Mouse (Mus musculus) embryonic facial prominence, embryonic 14.5 days (tissue): ENCODE measurements around the gene Chchd6. TPM values are rescaled to one million over a fixed set of nuclear protein-coding genes. Genes with fewer than 3 reads are reported as not detected.

Experiments
- ATAC-seq: fragments of 200-750 bp; cut with Nextera tagmentation; 2 replicates; pipeline ENCODE4 v1.8.0; 2017; ENCODE audit warnings: low read depth, moderate number of reproducible peaks, moderate TSS enrichment
- DNase-seq: peaks from one replicate; pipeline ENCODE4 v3.0.0-alpha.2; 2015; ENCODE audit warnings: low spot score
- H3K27ac ChIP-seq: fragments of 300-500 bp; sonication (generic); replicated peaks from 2 replicates; pipeline ENCODE4 v1.5.1; 2014; ENCODE audit warnings: low read depth, mild to moderate bottlenecking, low read length, moderate library complexity
- H3K27me3 ChIP-seq: fragments of 300-500 bp; sonication (generic); replicated peaks from 2 replicates; pipeline ENCODE4 v1.6.1; 2014; ENCODE audit warnings: low read length; ENCODE audit not compliant: control insufficient read depth, insufficient read depth
- H3K36me3 ChIP-seq: fragments of 300-500 bp; sonication (generic); 2 replicates; pipeline ENCODE4 v1.6.1; 2014; ENCODE audit warnings: low read length, mixed read lengths; ENCODE audit not compliant: control insufficient read depth, insufficient read depth
- H3K4me1 ChIP-seq: fragments of 300-500 bp; sonication (generic); 2 replicates; pipeline ENCODE4 v1.6.1; 2014; ENCODE audit warnings: antibody characterized with exemption, low read length; ENCODE audit not compliant: control insufficient read depth, insufficient read depth
- H3K4me2 ChIP-seq: fragments of 300-500 bp; sonication (generic); 2 replicates; pipeline ENCODE4 v1.6.1; 2014; ENCODE audit warnings: low read depth, mild to moderate bottlenecking, low read length, moderate library complexity, mixed read lengths
- H3K4me3 ChIP-seq: fragments of 300-500 bp; sonication (generic); 2 replicates; pipeline ENCODE4 v1.5.1; 2014; ENCODE audit warnings: low read depth, mild to moderate bottlenecking, low read length
- H3K9ac ChIP-seq: fragments of 300-500 bp; sonication (generic); 2 replicates; pipeline ENCODE4 v1.6.1; 2014; ENCODE audit warnings: low read depth, mild to moderate bottlenecking, low read length, moderate library complexity, mixed read lengths
- H3K9me3 ChIP-seq: fragments of 300-500 bp; sonication (generic); 2 replicates; pipeline ENCODE4 v1.6.1; 2016; ENCODE audit warnings: low read length; ENCODE audit not compliant: control insufficient read depth
- WGBS: fragments of 180-500 bp; shearing (Covaris S2); extraction: QIAGEN DNeasy Blood & Tissue Kit; methylation state at CpG from one replicate; pipeline ENCODE4 v1.1.7; 2014; 5-methylcytosine and 5-hydroxymethylcytosine counted together
- polyA plus RNA-seq: library from polyadenylated mRNA; unstranded; fragments of >200 nt; fragmentation: Nextera tagmentation; extraction: Ambion mirVana; gene quantifications from 2 replicates; pipeline ENCODE4 v1.2.1, GENCODE M21; 2014

Chchd6 gene
- polyA plus RNA-seq, 1 experiment from 2014 or later = 53.5 TPM

GRCm38 (mm10) chr6:89354726-89355125, 240.7 kb downstream of the Chchd6 start:
- 87% methylated on average over 12 of the region's 12 CpGs for WGBS
- Histone ChIP-seq H3K9me3 (no peaks in the 10 kb centered on the region), H3K36me3 (peaks cover 63% of the 10 kb centered on the region), H3K4me1 (peaks cover 40% of the 10 kb centered on the region), H3K27ac (no peak overlapping the region), H3K4me2 (no peak overlapping the region), H3K4me3 (no peak overlapping the region), H3K9ac (no peak overlapping the region), H3K27me3 (no peaks in the 10 kb centered on the region)
- DNase-seq (no peak), ATAC-seq (no peak)

GRCm38 (mm10) chr6:89354076-89354475, 241.4 kb downstream of the Chchd6 start:
- 72% methylated on average over 4 of the region's 5 CpGs for WGBS
- Histone ChIP-seq H3K27me3 (no peaks in the 10 kb centered on the region), H3K4me1 (peaks cover 34% of the 10 kb centered on the region), H3K4me2 (no peak overlapping the region), H3K36me3 (peaks cover 69% of the 10 kb centered on the region), H3K9ac (peak overlapping the region; percentile 25; the same call in 1 of the 2 replicates), H3K27ac (0 out of 2 replicates have a peak overlapping the region, but pooled peaks have one; percentile 65), H3K4me3 (no peak overlapping the region), H3K9me3 (no peaks in the 10 kb centered on the region)
- ATAC-seq (no peak), DNase-seq (no peak)

- Histone ChIP-seq H3K36me3 (peaks cover 78% of the 10 kb centered on the region), H3K27ac (peak overlapping the region; percentile 65; the same call in 1 of the 2 replicates), H3K4me2 (no peak overlapping the region), H3K4me1 (peaks cover 30% of the 10 kb centered on the region), H3K9me3 (no peaks in the 10 kb centered on the region), H3K9ac (peak overlapping the region; percentile 8; the same call in 1 of the 2 replicates), H3K27me3 (no peaks in the 10 kb centered on the region), H3K4me3 (no peak overlapping the region)
- ATAC-seq (peak; percentile 32; the same call in 1 of the 2 replicates), DNase-seq (peak; percentile 81)
- 67% methylated on average over 8 of the region's 8 CpGs for WGBS
Observed at GRCm38 (mm10) chr6:89353101-89353500, 242.4 kb downstream of the Chchd6 start.

- H3K4me2 ChIP-seq = no peak overlapping the region; the same call in 1 of the 2 replicates
- peaks cover 72% of the 10 kb centered on the region for H3K36me3 ChIP-seq
- no peak overlapping the region for H3K4me3 ChIP-seq
- H3K9me3 ChIP-seq = no peaks in the 10 kb centered on the region
- no peaks in the 10 kb centered on the region for H3K27me3 ChIP-seq
- H3K27ac ChIP-seq = peak overlapping the region; percentile 73
- H3K9ac ChIP-seq = peak overlapping the region; percentile 26; the same call in 1 of the 2 replicates
- peaks cover 30% of the 10 kb centered on the region for H3K4me1 ChIP-seq
- ATAC-seq (peak; percentile 51), DNase-seq (peak; percentile 92)
- WGBS = 19% methylated on average over 5 of the region's 5 CpGs
Observed at GRCm38 (mm10) chr6:89351441-89352137, 243.9 kb downstream of the Chchd6 start.

GRCm38 (mm10) chr6:89350520-89350919, 244.9 kb downstream of the Chchd6 start:
- 100% methylated on average over 2 of the region's 2 CpGs for WGBS
- no peak overlapping the region for H3K4me3 ChIP-seq
- H3K4me2 ChIP-seq = no peak overlapping the region
- H3K4me1 ChIP-seq = peaks cover 35% of the 10 kb centered on the region
- no peak overlapping the region for H3K9ac ChIP-seq
- no peak for ATAC-seq
- H3K36me3 ChIP-seq = peaks cover 65% of the 10 kb centered on the region
- H3K9me3 ChIP-seq = no peaks in the 10 kb centered on the region
- DNase-seq = no peak
- peak overlapping the region; percentile 73; the same call in 1 of the 2 replicates for H3K27ac ChIP-seq
- H3K27me3 ChIP-seq = no peaks in the 10 kb centered on the region

GRCm38 (mm10) chr6:89350037-89350515, 245.4 kb downstream of the Chchd6 start:
- WGBS = 33% methylated on average over 1 of the region's 1 CpGs
- no peak for ATAC-seq
- Histone ChIP-seq H3K27ac (no peak overlapping the region), H3K4me2 (no peak overlapping the region), H3K27me3 (no peaks in the 10 kb centered on the region), H3K9ac (no peak overlapping the region), H3K4me3 (no peak overlapping the region), H3K36me3 (peaks cover 62% of the 10 kb centered on the region), H3K4me1 (peaks cover 39% of the 10 kb centered on the region), H3K9me3 (no peaks in the 10 kb centered on the region)
- no peak for DNase-seq

GRCm38 (mm10) chr6:89348363-89348762, 247.1 kb downstream of the Chchd6 start:
- DNase-seq (peak; percentile 41), ATAC-seq (no peak)
- Histone ChIP-seq H3K27ac (0 out of 2 replicates have a peak overlapping the region, but pooled peaks have one; percentile 21), H3K9me3 (no peaks in the 10 kb centered on the region), H3K4me2 (no peak overlapping the region), H3K36me3 (peaks cover 50% of the 10 kb centered on the region), H3K27me3 (no peaks in the 10 kb centered on the region), H3K4me3 (no peak overlapping the region), H3K9ac (no peak overlapping the region), H3K4me1 (peaks cover 46% of the 10 kb centered on the region)
- 62% methylated on average over 5 of the region's 9 CpGs for WGBS

- DNase-seq (peak; percentile 64), ATAC-seq (no peak)
- WGBS = 83% methylated on average over 1 of the region's 1 CpGs
- Histone ChIP-seq H3K4me1 (peaks cover 41% of the 10 kb centered on the region), H3K27me3 (no peaks in the 10 kb centered on the region), H3K36me3 (peaks cover 51% of the 10 kb centered on the region), H3K9me3 (no peaks in the 10 kb centered on the region), H3K4me2 (no peak overlapping the region), H3K9ac (no peak overlapping the region), H3K27ac (no peak overlapping the region), H3K4me3 (no peak overlapping the region)
Observed at GRCm38 (mm10) chr6:89347792-89348191, 247.7 kb downstream of the Chchd6 start.
